Mouse (Mus musculus) C2C12 (cell line): Measurements from ENCODE around the gene Tfb2m. TPM values are rescaled to one million over a fixed set of nuclear protein-coding genes. Genes with fewer than 3 reads are reported as not detected.
"Not testable (repeated sequence)": the region's sequence is repeated elsewhere in the genome, so short reads cannot be mapped to it uniquely, and the experiment has no call there.

ENCODE experiments used
- H3K27me3 ChIP-seq: one replicate; pipeline ENCODE4 v1.6.1; 2011; ENCODE audit not compliant: control insufficient read depth, insufficient read depth, insufficient read length
- H3K36me3 ChIP-seq: one replicate; pipeline ENCODE4 v1.6.1; 2011; ENCODE audit not compliant: control insufficient read depth, insufficient read depth
- H3K4me3 ChIP-seq: one replicate; pipeline ENCODE4 v1.5.1; 2011; ENCODE audit warnings: mild to moderate bottlenecking, control low read depth; ENCODE audit not compliant: poor library complexity, insufficient read depth, severe bottlenecking
- H3K79me2 ChIP-seq: one replicate; pipeline ENCODE4 v1.6.1; 2011; ENCODE audit not compliant: control insufficient read depth, insufficient read depth
- H3K79me3 ChIP-seq: one replicate; pipeline ENCODE4 v1.6.1; 2011; ENCODE audit warnings: low read depth, control low read depth
- H3ac ChIP-seq: one replicate; pipeline ENCODE3; 2011; ENCODE audit warnings: low read depth; ENCODE audit not compliant: control insufficient read depth, insufficient read length
- CEBPB ChIP-seq: IDR thresholded peaks from one replicate; pipeline ENCODE4 v1.6.1; 2011; ENCODE audit warnings: low read depth, mild to moderate bottlenecking, control low read depth, moderate library complexity
- CTCF ChIP-seq: IDR thresholded peaks from one replicate; pipeline ENCODE4 v1.5.1; 2011; ENCODE audit not compliant: control insufficient read depth, insufficient read depth, insufficient read length
- FOSL1 ChIP-seq: IDR thresholded peaks from one replicate; pipeline ENCODE4 v1.8.0; 2011; ENCODE audit warnings: mild to moderate bottlenecking, low read length; ENCODE audit not compliant: poor library complexity, insufficient read depth, severe bottlenecking
- MAX ChIP-seq: IDR thresholded peaks from one replicate; pipeline ENCODE4 v1.6.1; 2011; ENCODE audit warnings: mild to moderate bottlenecking, control low read depth
- MYOD1 ChIP-seq: IDR thresholded peaks from one replicate; pipeline ENCODE4 v1.6.1; 2011; ENCODE audit warnings: low read depth; ENCODE audit not compliant: control insufficient read depth, insufficient read length
- MYOG ChIP-seq: IDR thresholded peaks from one replicate; pipeline ENCODE4 v1.6.1; 2011; ENCODE audit not compliant: control insufficient read depth, insufficient read length; ENCODE audit errors: extremely low read depth
- USF1 ChIP-seq: IDR thresholded peaks from one replicate; pipeline ENCODE4 v1.6.1; 2011; ENCODE audit warnings: low read depth, mild to moderate bottlenecking, control low read depth, moderate library complexity
- long read RNA-seq, 2 experiments: library from polyadenylated mRNA; unstranded; transcript quantifications; one replicate each; pipeline ENCODE4 v2.0.0; 2019 to 2020
- polyA plus RNA-seq: library from polyadenylated mRNA; unstranded; fragments of >200 nt; fragmentation: generic; extraction: Trizol; gene quantifications from one replicate; pipeline ENCODE4 v1.2.1, GENCODE M21; 2012; ENCODE audit warnings: missing spikeins

Tfb2m gene
- polyA plus RNA-seq: 10.2 TPM
- long read RNA-seq, experiment 1, transcript Tfb2m-201 (8 exons, 2,449 nt): major isoform, 8 of 13 reads
- long read RNA-seq, experiment 1, partial matches to known transcripts: 0 of 13 reads
- long read RNA-seq, experiment 1, other reads (novel, unspliced or antisense): 5 of 13 reads
- long read RNA-seq, experiment 2, transcript Tfb2m-201 (8 exons, 2,449 nt): major isoform, 115 of 148 reads
- long read RNA-seq, experiment 2, partial matches to known transcripts: 0 of 148 reads
- long read RNA-seq, experiment 2, other reads (novel, unspliced or antisense): 33 of 148 reads

DNA sequence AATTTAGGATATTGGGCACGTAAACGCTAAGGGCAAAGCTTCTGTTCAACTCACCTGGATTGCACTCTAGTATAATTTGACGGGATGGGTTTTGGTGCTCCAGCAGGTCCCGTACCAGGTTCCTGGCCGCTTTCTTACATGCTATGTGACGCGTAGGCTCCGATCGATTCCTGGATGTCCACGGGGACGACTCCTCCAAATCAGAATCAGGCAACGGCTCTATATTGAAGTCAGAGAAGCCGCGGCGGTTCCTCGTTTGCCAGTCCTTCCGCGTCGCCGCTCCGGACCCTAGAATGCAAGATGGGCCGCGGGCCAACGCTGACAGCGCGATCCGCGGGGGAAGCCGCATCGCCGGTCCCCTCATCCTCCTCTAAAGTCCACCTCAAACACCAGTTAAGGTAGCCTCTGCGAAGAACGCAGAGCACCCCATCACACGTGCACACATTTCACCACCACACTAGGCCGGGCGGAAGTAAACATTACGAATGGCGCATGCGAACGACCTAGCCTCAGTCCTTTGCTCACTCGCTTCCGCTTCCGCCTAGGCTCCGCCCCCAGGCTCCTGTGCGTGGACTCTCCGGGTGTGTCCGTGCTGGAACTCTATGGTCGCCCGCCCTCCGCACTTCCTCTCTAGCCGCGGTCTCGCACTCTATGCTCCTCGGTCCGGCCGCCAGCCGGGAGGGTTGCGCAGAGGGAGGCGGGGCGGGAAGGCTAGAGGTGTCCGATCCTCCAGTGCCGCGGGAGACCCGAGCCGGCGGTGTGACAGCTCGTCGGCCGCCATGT, at the start of gene Tfb2m, which contains the start of gene Cnst:
Tfb2m (minus strand) TSS at position 500 of the 783 bp plus-strand sequence.
Cnst (plus strand) TSS at position 603 of the 783 bp plus-strand sequence.
- Histone ChIP-seq H3K79me3 (peaks cover 27% of the 10 kb centered on the region), H3K79me2 (peaks cover 73% of the 10 kb centered on the region), H3ac (peak within 1 kb of the TSS; percentile 78), H3K4me3 (peak within 1 kb of the TSS; percentile 72), H3K36me3 (peaks cover 13% of the 10 kb centered on the region)
- peak; percentile 76 for TF ChIP-seq MAX
- not testable (repeated sequence) for H3K27me3 ChIP-seq

DNA sequence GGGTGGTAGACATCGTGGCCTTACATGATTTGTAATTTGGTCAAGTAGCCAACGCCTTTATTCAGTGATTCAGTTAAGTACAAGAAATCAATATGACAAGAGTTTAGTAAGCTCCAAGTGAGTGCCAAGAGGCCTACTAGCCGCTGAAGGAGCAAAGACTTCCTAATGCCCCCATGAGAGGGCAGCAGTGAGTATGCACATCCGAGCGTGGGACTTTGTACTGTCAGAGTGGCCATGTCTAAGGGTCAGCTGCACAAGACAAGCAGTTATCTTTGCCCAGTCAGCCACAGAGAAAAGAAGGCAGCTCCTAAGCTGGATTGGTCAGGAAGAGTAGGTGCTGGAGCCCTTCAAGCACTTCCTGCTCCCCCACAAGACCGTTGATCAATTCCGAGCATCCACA, 46.9 kb upstream of the Tfb2m start:
- Histone ChIP-seq H3K79me3 (no peaks in the 10 kb centered on the region), H3K36me3 (no peaks in the 10 kb centered on the region), H3K79me2 (no peaks in the 10 kb centered on the region), H3K27me3 (no peaks in the 10 kb centered on the region), H3K4me3 (no peak overlapping the region), H3ac (no peak overlapping the region)
- no peak for TF ChIP-seq USF1
- no peak for TF ChIP-seq MYOD1
- TF ChIP-seq MYOG: no peak
- no peak for TF ChIP-seq CEBPB
- TF ChIP-seq MAX: no peak
- TF ChIP-seq CTCF: no peak
- no peak for TF ChIP-seq FOSL1

DNA sequence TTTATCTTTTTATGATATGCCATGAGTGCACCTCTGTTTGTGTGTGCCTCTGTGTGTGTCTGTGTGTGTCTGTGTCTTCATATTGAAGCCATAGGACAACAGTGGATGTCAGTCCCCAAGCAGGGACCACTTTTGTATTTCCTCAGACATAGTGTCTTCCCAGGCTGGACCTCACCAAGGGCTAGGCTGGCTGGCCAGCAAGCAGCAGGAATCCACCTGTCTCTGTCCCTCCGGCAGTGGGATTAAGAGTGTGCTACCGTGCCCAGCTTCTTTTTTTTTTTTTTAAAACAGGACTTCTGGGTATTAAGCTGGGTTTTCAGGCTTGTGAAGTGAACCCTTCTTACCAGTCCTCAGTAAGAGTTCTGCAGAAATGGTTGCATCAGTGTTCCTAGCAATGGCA, 46.1 kb upstream of the Tfb2m start:
- no peak overlapping the region for H3ac ChIP-seq
- TF ChIP-seq CEBPB (no peak), CTCF (no peak), MAX (no peak), USF1 (no peak), MYOG (no peak)
- H3K36me3 ChIP-seq: no peaks in the 10 kb centered on the region

DNA sequence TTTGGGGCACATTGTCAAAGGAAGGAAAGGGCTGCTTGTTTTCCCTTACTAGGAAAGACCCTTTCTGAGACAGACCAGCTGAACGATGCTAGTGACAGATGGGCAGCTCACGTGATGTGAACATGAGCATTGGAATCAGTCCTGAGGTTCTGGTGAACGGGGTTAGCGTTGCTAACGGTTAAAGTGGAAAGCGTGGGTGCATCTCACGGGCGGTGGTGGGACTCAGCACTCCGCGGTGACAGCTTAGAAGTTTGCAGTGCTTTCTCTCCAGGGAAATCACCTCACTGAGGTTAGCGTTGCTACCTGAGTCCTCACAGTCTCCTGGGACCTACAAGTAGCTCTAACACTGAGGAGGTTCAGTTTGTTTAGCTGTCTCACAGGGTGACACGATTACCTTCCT, 45.6 kb upstream of the Tfb2m start:
- Histone ChIP-seq H3K79me3 (no peaks in the 10 kb centered on the region), H3K4me3 (no peak overlapping the region), H3K36me3 (no peaks in the 10 kb centered on the region), H3K79me2 (no peaks in the 10 kb centered on the region), H3ac (no peak overlapping the region), H3K27me3 (no peaks in the 10 kb centered on the region)
- TF ChIP-seq FOSL1 (no peak), CTCF (no peak), CEBPB (no peak), MAX (no peak), MYOD1 (no peak), USF1 (no peak), MYOG (no peak)

More for the DNA sequence above, 46.1 kb upstream of the Tfb2m start:
- H3K4me3 ChIP-seq: no peak overlapping the region
- H3K79me3 ChIP-seq: no peaks in the 10 kb centered on the region
- H3K79me2 ChIP-seq: no peaks in the 10 kb centered on the region
- no peaks in the 10 kb centered on the region for H3K27me3 ChIP-seq

DNA sequence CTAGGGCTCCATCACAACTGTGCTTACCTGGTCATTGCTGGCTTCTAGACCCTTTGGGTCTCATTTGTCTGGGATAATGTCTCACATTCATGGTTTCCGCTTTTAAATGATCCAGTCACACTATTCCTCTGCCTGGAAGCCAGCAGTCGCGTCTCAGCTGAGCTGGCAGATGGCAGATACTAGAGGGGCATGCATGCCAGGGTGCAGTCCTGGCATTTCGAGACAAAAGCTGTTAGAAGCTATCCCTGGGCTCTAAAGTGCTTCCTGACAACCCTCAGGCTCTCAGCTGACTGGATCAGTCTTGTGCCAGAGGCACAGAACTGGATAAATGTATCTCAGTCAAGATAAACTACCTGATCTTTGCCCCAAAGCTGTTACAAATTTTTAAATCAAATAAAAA, 42.2 kb upstream of the Tfb2m start:
- no peaks in the 10 kb centered on the region for H3K36me3 ChIP-seq
- H3K4me3 ChIP-seq: no peak overlapping the region
- H3ac ChIP-seq: no peak overlapping the region
- no peak for TF ChIP-seq USF1
- no peak for TF ChIP-seq MAX
- TF ChIP-seq MYOG: no peak
- no peak for TF ChIP-seq CTCF
- no peak for TF ChIP-seq MYOD1
- TF ChIP-seq FOSL1: no peak
- no peak for TF ChIP-seq CEBPB
- no peaks in the 10 kb centered on the region for H3K27me3 ChIP-seq
- H3K79me2 ChIP-seq: no peaks in the 10 kb centered on the region
- H3K79me3 ChIP-seq: no peaks in the 10 kb centered on the region
